Mouse (Mus musculus): ENCODE results near the gene Ddit4.

GRCm38 (mm10) chr10:59974191-59974664 lies 22.6 kb upstream of the Ddit4 start:
- TF ChIP-seq CTCF (IDR thresholded peaks at IDR 0.05; ENCODE audit: extremely low read depth, insufficient read depth, low read length) (no peak), POLR2A (IDR thresholded peaks at IDR 0.05; ENCODE audit: extremely low read depth, insufficient read depth, low read length) (no peak)
